Mouse (Mus musculus): ENCODE measurements around the gene Ms4a14.
A peak's percentile ranks its signal among the peaks of the same experiment; 100 is the strongest.
"Not testable (repeated sequence)": the region's sequence is repeated elsewhere in the genome, so short reads cannot be mapped to it uniquely, and the experiment has no call there.

Ms4a14 gene

GRCm38 (mm10) chr19:11314354-11314753 lies at the start of gene Ms4a14:
Ms4a14 (minus strand) TSS chr19:11314454.
- no peak for DNase-seq

GRCm38 (mm10) chr19:11362002-11362401 lies 47.7 kb upstream of the Ms4a14 start:
- DNase-seq: no peak

- no peak for DNase-seq
Observed at GRCm38 (mm10) chr19:11360106-11360505, 45.9 kb upstream of the Ms4a14 start.

GRCm38 (mm10) chr19:11355730-11356129 lies 41.5 kb upstream of the Ms4a14 start:
- DNase-seq: no peak

GRCm38 (mm10) chr19:11351878-11352277 lies 37.6 kb upstream of the Ms4a14 start:
- DNase-seq: no peak

- DNase-seq: peak; percentile 41 to 43
Observed at GRCm38 (mm10) chr19:11349698-11350481, 35.6 kb upstream of the Ms4a14 start.

- DNase-seq: no peak
Observed at GRCm38 (mm10) chr19:11343992-11344391, 29.7 kb upstream of the Ms4a14 start.

- DNase-seq: no peak
Observed at GRCm38 (mm10) chr19:11343147-11343546, 28.9 kb upstream of the Ms4a14 start.

- DNase-seq: no peak
Observed at GRCm38 (mm10) chr19:11335932-11336331, 21.7 kb upstream of the Ms4a14 start, which contains the start of gene Ms4a7. Ms4a7 (minus strand) TSS chr19:11336146.

- DNase-seq: no peak
Observed at GRCm38 (mm10) chr19:11321123-11321522, 6.9 kb upstream of the Ms4a14 start.

GRCm38 (mm10) chr19:11316786-11317185 lies 2.5 kb upstream of the Ms4a14 start:
- DNase-seq: no peak

GRCm38 (mm10) chr19:11308888-11309287 lies 5.4 kb downstream of the Ms4a14 start:
- DNase-seq: no peak

- DNase-seq: not testable (repeated sequence)
Observed at GRCm38 (mm10) chr19:11299529-11299928, 14.7 kb downstream of the Ms4a14 start.

- DNase-seq: no peak
Observed at GRCm38 (mm10) chr19:11298939-11299338, 15.3 kb downstream of the Ms4a14 start.

- DNase-seq: not testable (repeated sequence)
Observed at GRCm38 (mm10) chr19:11293616-11294015, 20.6 kb downstream of the Ms4a14 start.

- DNase-seq: no peak
Observed at GRCm38 (mm10) chr19:11292990-11293389, 21.3 kb downstream of the Ms4a14 start.

GRCm38 (mm10) chr19:11283773-11284172 lies 30.5 kb downstream of the Ms4a14 start, which contains the start of gene Ms4a5:
Ms4a5 (minus strand) TSS chr19:11283873.
- no peak for DNase-seq

- no peak for DNase-seq
Observed at GRCm38 (mm10) chr19:11280223-11280622, 34.0 kb downstream of the Ms4a14 start.

GRCm38 (mm10) chr19:11276431-11276830 lies 37.8 kb downstream of the Ms4a14 start:
- no peak for DNase-seq

GRCm38 (mm10) chr19:11266956-11267355 lies 47.3 kb downstream of the Ms4a14 start:
- DNase-seq: no peak

- DNase-seq: no peak
Observed at GRCm38 (mm10) chr19:11266052-11266845, 48.0 kb downstream of the Ms4a14 start, which contains the start of gene Ms4a1. Ms4a1 (minus strand) TSS chr19:11266241.

- DNase-seq: no peak
Observed at GRCm38 (mm10) chr19:11264602-11265185, 49.6 kb downstream of the Ms4a14 start.

- DNase-seq: no peak
Observed at GRCm38 (mm10) chr19:11263549-11263948, 50.7 kb downstream of the Ms4a14 start.

All from kidney, adult 8-10 months (tissue).